Mouse (Mus musculus): ENCODE data around the gene Nfe2l3. TPM values are rescaled to one million over a fixed set of nuclear protein-coding genes. Genes with fewer than 3 reads are reported as not detected.
"Not testable (repeated sequence)": the region's sequence is repeated elsewhere in the genome, so short reads cannot be mapped to it uniquely, and the experiment has no call there.

Nfe2l3 gene
- 10.8 and 14.3 TPM in 2 replicates for polyA plus RNA-seq (2014; fragmentation: Nextera tagmentation; extraction: Ambion mirVana)

DNA sequence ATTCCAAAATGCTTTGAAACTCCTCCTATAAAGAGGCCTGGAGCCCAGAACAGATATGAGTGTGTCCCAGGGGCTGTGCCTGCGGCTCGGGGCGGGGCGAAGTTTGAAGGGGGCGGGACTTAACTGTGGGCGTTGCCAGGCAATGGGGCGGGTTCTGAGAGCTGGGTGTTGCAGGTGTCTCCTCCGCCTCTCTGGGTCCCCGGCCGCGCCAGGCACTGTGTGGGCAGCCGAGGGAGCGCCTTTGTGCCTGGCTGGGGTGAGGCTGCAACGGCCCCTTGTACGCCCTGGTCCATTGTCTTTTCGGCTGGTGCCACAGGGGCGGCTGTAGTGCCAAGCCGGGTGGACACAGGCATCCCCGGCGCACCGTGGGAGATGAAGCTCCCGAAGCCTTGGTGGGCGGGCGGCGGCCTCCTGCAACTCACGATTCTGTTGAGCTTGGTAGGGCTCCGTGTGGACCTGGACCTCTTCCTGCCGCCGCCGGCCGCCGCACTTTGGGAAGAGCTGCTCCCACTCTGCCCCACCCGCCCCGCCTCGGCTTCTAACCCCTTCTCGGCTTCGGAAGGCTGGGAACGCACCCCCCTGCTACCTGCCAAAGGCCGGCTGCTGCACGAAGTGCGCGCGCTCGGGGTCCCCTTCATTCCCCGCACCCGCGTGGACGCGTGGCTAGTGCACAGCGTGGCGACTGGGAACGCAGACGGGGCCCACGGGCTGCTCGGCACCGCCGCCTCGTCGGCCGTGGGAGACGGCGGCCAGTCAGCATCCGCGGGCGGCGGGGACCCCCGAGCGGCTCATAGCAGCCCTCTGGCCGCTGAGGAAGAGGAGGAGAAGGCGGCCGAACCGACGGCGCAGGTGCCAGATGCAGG is at the start of gene Nfe2l3:
Gene Nfe2l3, plus strand, starts transcription at position 136 of the 863 bp plus-strand sequence.
- DNase-seq (ENCODE audit: low spot score) (peak; percentile 64), ATAC-seq (peak; percentile 86)
- H3K27me3 ChIP-seq (replicated peaks; ENCODE audit: control insufficient read depth, insufficient read depth, low read length), result peaks cover 20% of the 10 kb centered on the region; the same call in 1 of the 2 replicates
- no peaks in the 10 kb centered on the region for H3K9me3 ChIP-seq (replicated peaks; ENCODE audit: control insufficient read depth, low read length)
- WGBS, result 2% methylated on average over 74 of the region's 74 CpGs
- peak within 1 kb of the TSS; percentile 93 for H3K4me2 ChIP-seq (ENCODE audit: low read length)
- no peaks in the 10 kb centered on the region; the same call in 1 of the 2 replicates for H3K4me1 ChIP-seq (ENCODE audit: control insufficient read depth, insufficient read depth, low read length)
- H3K4me3 ChIP-seq (ENCODE audit: low read depth, low read length), result peak within 1 kb of the TSS; percentile 56
- peak within 1 kb of the TSS; percentile 68 for H3K9ac ChIP-seq (ENCODE audit: low read length)
- H3K36me3 ChIP-seq (ENCODE audit: control insufficient read depth, insufficient read depth, low read length), result no peaks in the 10 kb centered on the region
- H3K27ac ChIP-seq (ENCODE audit: low read depth, low read length), result no peak within 1 kb of the TSS

DNA sequence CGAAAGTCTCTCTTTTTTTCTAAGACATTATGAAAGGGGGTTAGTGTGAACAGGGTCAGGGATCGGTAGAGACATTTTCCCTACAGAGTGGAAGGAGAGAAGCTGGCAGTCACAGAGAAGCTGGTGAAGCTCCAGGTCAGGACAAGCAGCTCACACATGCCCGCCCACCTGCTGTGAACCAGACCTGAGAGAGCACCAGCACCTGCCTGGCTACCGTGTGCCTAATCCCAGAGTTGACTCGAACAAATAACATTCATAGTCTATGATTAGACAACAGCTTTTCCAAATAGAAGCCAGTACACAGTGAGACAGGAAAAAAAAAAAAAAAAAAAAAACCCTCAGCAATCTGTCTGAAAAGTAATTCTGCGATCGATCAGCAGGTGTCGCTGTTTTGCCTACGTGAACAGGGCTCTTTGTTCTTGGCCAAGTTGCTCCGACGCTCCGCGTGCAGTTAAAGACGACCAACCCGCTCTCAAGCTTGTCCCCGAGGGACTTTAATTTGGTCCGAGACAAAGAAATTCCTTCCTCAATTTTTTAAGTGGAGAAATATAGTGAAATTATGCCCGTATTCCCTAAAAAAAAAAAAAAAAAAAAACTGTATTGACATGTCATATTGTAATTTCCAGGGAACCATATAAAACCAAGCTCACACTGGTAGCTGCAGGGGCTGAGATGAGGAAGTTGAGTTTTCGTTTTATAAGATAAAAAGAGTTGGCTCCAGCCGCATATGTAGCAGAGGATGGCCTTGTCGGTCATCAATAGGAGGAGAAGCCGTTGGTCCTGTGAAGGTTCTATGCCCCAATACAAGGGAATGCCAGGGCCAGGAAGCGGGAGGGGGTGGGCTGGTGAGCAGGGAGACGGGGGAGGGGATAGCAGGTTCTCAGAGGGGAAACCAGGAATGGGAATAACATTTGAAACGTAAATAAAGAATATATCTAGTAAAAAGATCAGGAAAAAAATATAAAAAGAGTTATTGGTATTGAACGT is 48.4 kb upstream of the Nfe2l3 start:
- Histone ChIP-seq H3K27me3 (replicated peaks; ENCODE audit: control insufficient read depth, insufficient read depth, low read length) (no peaks in the 10 kb centered on the region), H3K9ac (ENCODE audit: low read length) (peak overlapping the region; percentile 45), H3K36me3 (ENCODE audit: control insufficient read depth, insufficient read depth, low read length) (no peaks in the 10 kb centered on the region), H3K4me2 (ENCODE audit: low read length) (peak overlapping the region; percentile 43), H3K27ac (ENCODE audit: low read depth, low read length) (peak overlapping the region; percentile 67; the same call in 1 of the 2 replicates), H3K9me3 (replicated peaks; ENCODE audit: control insufficient read depth, low read length) (no peaks in the 10 kb centered on the region), H3K4me3 (ENCODE audit: low read depth, low read length) (no peak overlapping the region), H3K4me1 (ENCODE audit: control insufficient read depth, insufficient read depth, low read length) (no peaks in the 10 kb centered on the region)
- 13% methylated on average over 26 of the region's 26 CpGs for WGBS
- peak; percentile 98 for DNase-seq (ENCODE audit: low spot score)
- ATAC-seq, result peak; percentile 60

GRCm38 (mm10) chr6:51390505-51390904 is 42.0 kb upstream of the Nfe2l3 start:
- WGBS, result 64% methylated on average over 11 of the region's 11 CpGs
- Histone ChIP-seq H3K36me3 (ENCODE audit: control insufficient read depth, insufficient read depth, low read length) (no peaks in the 10 kb centered on the region), H3K27ac (ENCODE audit: low read depth, low read length) (no peak overlapping the region), H3K4me1 (ENCODE audit: control insufficient read depth, insufficient read depth, low read length) (no peaks in the 10 kb centered on the region; the same call in 1 of the 2 replicates), H3K9me3 (replicated peaks; ENCODE audit: control insufficient read depth, low read length) (no peaks in the 10 kb centered on the region), H3K27me3 (replicated peaks; ENCODE audit: control insufficient read depth, insufficient read depth, low read length) (no peaks in the 10 kb centered on the region), H3K9ac (ENCODE audit: low read length) (no peak overlapping the region), H3K4me2 (ENCODE audit: low read length) (no peak overlapping the region), H3K4me3 (ENCODE audit: low read depth, low read length) (no peak overlapping the region)
- no peak for DNase-seq (ENCODE audit: low spot score)
- ATAC-seq, result no peak

- Histone ChIP-seq H3K4me3 (ENCODE audit: low read depth, low read length) (no peak overlapping the region), H3K36me3 (ENCODE audit: control insufficient read depth, insufficient read depth, low read length) (no peaks in the 10 kb centered on the region), H3K9me3 (replicated peaks; ENCODE audit: control insufficient read depth, low read length) (no peaks in the 10 kb centered on the region), H3K27ac (ENCODE audit: low read depth, low read length) (no peak overlapping the region), H3K27me3 (replicated peaks; ENCODE audit: control insufficient read depth, insufficient read depth, low read length) (no peaks in the 10 kb centered on the region), H3K9ac (ENCODE audit: low read length) (no peak overlapping the region), H3K4me1 (ENCODE audit: control insufficient read depth, insufficient read depth, low read length) (peaks cover 3% of the 10 kb centered on the region; the same call in 1 of the 2 replicates), H3K4me2 (ENCODE audit: low read length) (no peak overlapping the region)
- no peak for DNase-seq (ENCODE audit: low spot score)
- no peak for ATAC-seq
- WGBS, result 84% methylated on average over 13 of the region's 13 CpGs
These were observed 40.5 kb upstream of the Nfe2l3 start for GRCm38 (mm10) chr6:51391816-51392490.

DNA sequence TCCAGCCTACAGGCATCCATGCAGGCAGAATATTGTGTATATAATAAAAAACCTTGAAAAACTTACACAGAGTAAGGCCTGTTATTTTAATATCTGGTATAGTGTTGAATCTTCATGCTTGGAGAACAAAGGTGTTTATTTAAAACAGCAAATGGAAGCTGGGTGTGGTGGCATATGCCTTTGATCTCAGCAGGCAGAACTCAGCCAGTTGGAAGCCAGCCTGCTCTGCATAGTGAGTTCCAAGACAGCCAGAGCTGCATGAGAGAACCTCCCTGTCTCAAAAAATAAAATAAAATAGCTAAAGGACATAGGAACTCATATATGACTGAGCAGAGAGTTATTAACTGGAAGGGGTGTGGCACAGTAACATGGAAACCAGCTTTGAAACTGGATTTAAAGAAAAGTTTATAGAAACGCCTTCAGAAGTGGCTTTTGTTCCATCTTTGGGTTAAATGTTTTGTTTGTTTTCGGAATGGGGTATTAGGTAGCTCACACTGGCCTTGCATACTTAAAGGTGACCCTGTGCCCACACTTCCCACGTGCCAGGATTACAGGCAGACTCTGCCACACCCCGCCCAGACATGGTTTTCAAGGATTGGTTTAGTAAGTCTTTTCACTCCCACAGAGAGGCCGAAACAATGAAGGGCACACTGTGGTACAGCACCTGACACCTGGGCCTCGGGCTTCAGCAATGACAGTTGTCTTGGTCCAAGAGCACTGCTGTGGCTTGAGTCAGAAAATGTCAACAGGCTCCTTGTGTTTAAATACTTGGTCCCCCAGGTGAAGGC is 38.9 kb upstream of the Nfe2l3 start:
- H3K27ac ChIP-seq (ENCODE audit: low read depth, low read length), result no peak overlapping the region
- peak; percentile 28 for DNase-seq (ENCODE audit: low spot score)
- WGBS, result 67% methylated on average over 6 of the region's 6 CpGs
- no peaks in the 10 kb centered on the region for H3K27me3 ChIP-seq (replicated peaks; ENCODE audit: control insufficient read depth, insufficient read depth, low read length)
- no peaks in the 10 kb centered on the region for H3K36me3 ChIP-seq (ENCODE audit: control insufficient read depth, insufficient read depth, low read length)
- no peak overlapping the region for H3K9ac ChIP-seq (ENCODE audit: low read length)
- no peaks in the 10 kb centered on the region for H3K9me3 ChIP-seq (replicated peaks; ENCODE audit: control insufficient read depth, low read length)
- ATAC-seq, result no peak
- peaks cover 3% of the 10 kb centered on the region; the same call in 1 of the 2 replicates for H3K4me1 ChIP-seq (ENCODE audit: control insufficient read depth, insufficient read depth, low read length)
- H3K4me3 ChIP-seq (ENCODE audit: low read depth, low read length), result no peak overlapping the region
- H3K4me2 ChIP-seq (ENCODE audit: low read length), result no peak overlapping the region

- not testable (repeated sequence) for H3K4me2 ChIP-seq (ENCODE audit: low read length); H3K9ac ChIP-seq (ENCODE audit: low read length)
- peak; percentile 44; the same call in 1 of the 2 replicates for ATAC-seq
These were observed 38.1 kb upstream of the Nfe2l3 start for GRCm38 (mm10) chr6:51394367-51394766.

GRCm38 (mm10) chr6:51394963-51395362 is 37.5 kb upstream of the Nfe2l3 start:
- not testable (repeated sequence) for H3K9me3 ChIP-seq (replicated peaks; ENCODE audit: control insufficient read depth, low read length); H3K4me1 ChIP-seq (ENCODE audit: control insufficient read depth, insufficient read depth, low read length); H3K9ac ChIP-seq (ENCODE audit: low read length); DNase-seq (ENCODE audit: low spot score); H3K27me3 ChIP-seq (replicated peaks; ENCODE audit: control insufficient read depth, insufficient read depth, low read length); H3K4me2 ChIP-seq (ENCODE audit: low read length); H3K36me3 ChIP-seq (ENCODE audit: control insufficient read depth, insufficient read depth, low read length); H3K4me3 ChIP-seq (ENCODE audit: low read depth, low read length)
- ATAC-seq, result peak; percentile 77
- peak overlapping the region; percentile 39; the same call in 1 of the 2 replicates for H3K27ac ChIP-seq (ENCODE audit: low read depth, low read length)
- WGBS, result 75% methylated on average over 3 of the region's 3 CpGs

More at GRCm38 (mm10) chr6:51394367-51394766, 38.1 kb upstream of the Nfe2l3 start:
- peak; percentile 32 for DNase-seq (ENCODE audit: low spot score)
- H3K4me1 ChIP-seq (ENCODE audit: control insufficient read depth, insufficient read depth, low read length); H3K27me3 ChIP-seq (replicated peaks; ENCODE audit: control insufficient read depth, insufficient read depth, low read length); H3K4me3 ChIP-seq (ENCODE audit: low read depth, low read length); H3K36me3 ChIP-seq (ENCODE audit: control insufficient read depth, insufficient read depth, low read length); H3K9me3 ChIP-seq (replicated peaks; ENCODE audit: control insufficient read depth, low read length): not testable (repeated sequence)
- peak overlapping the region; percentile 39; the same call in 1 of the 2 replicates for H3K27ac ChIP-seq (ENCODE audit: low read depth, low read length)
- 70% methylated on average over 8 of the region's 8 CpGs for WGBS
